Mouse (Mus musculus): ENCODE results near the gene Ptgs1. TPM values are rescaled to one million over a fixed set of nuclear protein-coding genes. Genes with fewer than 3 reads are reported as not detected.

Gene Ptgs1
- polyA plus RNA-seq, 1 experiment: 21.6 TPM

DNA sequence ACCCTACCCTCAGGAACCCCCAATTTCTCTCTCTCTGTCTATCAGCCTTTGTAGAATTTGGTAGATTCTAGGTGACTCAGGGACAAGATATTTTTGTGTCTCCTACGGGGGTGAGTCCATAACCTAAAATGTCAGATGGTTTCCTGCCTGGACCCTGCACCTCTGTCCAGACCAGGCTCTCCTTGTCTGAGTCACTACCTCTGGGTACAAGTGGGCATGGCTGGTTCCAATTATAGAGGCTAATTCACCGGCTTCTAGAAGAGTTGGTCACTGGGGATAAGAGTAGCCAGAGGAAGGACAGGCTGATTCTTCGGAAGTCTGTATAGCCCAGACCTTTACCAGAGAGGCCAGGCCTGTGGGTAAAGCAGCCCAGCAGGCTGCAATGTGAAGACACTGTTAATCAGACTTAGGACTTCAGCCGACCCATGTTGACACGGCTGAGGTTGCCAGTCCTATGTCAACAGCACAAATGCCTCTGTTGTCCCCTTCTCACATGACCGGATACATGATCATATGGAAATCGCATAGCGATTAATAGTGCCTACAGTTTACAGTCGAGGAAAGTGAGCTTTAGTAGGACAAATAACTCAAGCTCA is 13.2 kb downstream of the Ptgs1 start:
- no peak overlapping the region for H3K27ac ChIP-seq (ENCODE audit: insufficient read depth, low read depth, low read length)
- peaks cover 6% of the 10 kb centered on the region for H3K4me1 ChIP-seq (ENCODE audit: control insufficient read depth, insufficient read depth, low read length)
- no peak for TF ChIP-seq CTCF (IDR thresholded peaks at IDR 0.05; ENCODE audit: low read depth, low read length)
- TF ChIP-seq POLR2A (IDR thresholded peaks at IDR 0.05; ENCODE audit: borderline replicate concordance, low read depth, low read length): no peak
- H3K4me3 ChIP-seq (ENCODE audit: insufficient read depth, low read length): no peak overlapping the region

DNA sequence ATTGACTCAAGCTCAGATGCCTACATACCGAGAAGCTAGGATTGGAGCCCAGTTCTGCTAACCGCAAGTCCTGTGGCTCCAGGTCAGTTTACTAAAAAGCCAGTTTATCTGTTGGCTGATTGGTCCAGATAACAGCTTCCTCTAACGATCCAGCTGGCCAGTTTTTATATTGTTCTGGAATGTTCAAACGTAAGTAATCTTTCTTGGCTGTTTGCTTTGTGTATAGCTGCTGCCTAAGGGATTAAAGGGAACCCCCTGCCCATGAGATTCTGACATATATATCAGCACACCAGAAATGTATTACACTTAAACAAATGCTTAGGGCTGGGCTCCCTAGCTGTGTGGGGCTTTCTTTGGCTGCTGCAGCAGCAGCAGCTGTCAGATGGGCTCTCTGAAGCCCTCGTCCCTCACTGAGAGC is 13.7 kb downstream of the Ptgs1 start:
- Histone ChIP-seq H3K4me1 (ENCODE audit: control insufficient read depth, insufficient read depth, low read length) (peaks cover 6% of the 10 kb centered on the region), H3K27ac (ENCODE audit: insufficient read depth, low read depth, low read length) (no peak overlapping the region), H3K4me3 (ENCODE audit: insufficient read depth, low read length) (no peak overlapping the region)
- TF ChIP-seq POLR2A (IDR thresholded peaks at IDR 0.05; ENCODE audit: borderline replicate concordance, low read depth, low read length): no peak
- no peak for TF ChIP-seq CTCF (IDR thresholded peaks at IDR 0.05; ENCODE audit: low read depth, low read length)

DNA sequence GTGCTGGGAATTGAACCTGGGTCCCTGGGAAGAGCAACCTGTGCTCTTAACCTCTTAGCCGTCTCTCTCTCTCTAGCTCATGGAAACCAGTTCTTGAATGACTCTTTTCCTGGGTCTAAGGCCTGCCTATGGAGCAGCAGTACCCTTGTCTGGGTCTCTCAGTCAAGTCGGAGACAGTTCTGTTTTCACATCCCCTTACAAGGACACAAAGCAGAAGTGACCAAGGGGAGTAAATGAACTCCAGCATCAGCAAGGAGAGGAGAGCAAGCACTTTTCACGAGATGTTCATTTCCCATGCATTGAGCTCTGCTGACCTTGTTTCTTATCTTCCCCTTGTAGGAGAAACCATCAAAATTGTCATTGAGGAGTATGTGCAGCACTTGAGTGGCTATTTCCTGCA is 14.5 kb downstream of the Ptgs1 start:
- H3K27ac ChIP-seq (ENCODE audit: insufficient read depth, low read depth, low read length): no peak overlapping the region
- TF ChIP-seq POLR2A (IDR thresholded peaks at IDR 0.05; ENCODE audit: borderline replicate concordance, low read depth, low read length): no peak
- TF ChIP-seq CTCF (IDR thresholded peaks at IDR 0.05; ENCODE audit: low read depth, low read length): no peak
- H3K4me1 ChIP-seq (ENCODE audit: control insufficient read depth, insufficient read depth, low read length): peaks cover 6% of the 10 kb centered on the region
- no peak overlapping the region for H3K4me3 ChIP-seq (ENCODE audit: insufficient read depth, low read length)

DNA sequence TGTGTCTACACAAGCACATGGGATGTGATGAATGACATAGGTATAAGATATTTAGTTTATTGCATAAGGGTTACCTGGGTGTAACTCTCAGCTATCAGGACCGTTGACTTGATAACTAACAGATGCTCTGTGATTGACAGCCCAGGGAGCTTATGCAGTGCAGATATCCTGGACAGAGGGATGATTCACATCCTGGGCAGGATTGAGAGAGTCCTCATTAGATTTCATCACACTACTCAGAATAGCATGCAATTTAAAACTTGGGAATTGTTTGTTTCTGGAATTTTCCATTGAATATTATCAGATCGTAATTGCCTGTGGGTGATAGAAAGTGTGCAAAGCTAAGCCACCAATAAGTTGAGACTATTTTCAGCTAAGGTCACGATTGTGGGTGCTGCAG is 17.7 kb downstream of the Ptgs1 start:
- no peak for TF ChIP-seq POLR2A (IDR thresholded peaks at IDR 0.05; ENCODE audit: borderline replicate concordance, low read depth, low read length)
- TF ChIP-seq CTCF (IDR thresholded peaks at IDR 0.05; ENCODE audit: low read depth, low read length): no peak
- H3K27ac ChIP-seq (ENCODE audit: insufficient read depth, low read depth, low read length): no peak overlapping the region

DNA sequence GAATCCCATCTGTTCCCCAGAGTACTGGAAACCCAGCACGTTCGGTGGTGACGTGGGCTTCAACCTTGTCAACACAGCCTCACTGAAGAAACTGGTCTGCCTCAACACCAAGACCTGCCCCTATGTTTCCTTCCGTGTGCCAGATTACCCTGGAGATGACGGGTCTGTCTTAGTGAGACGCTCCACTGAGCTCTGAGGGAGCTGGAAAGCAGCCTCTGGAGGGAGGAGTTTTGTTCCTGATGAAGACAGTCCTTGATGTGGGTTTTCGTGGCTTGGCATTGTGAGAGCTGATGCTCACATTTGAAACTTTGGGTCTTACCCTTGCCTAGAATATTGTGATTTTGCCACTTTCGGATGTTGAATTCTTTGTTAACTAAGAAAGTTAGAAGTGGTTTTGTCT is 20.9 kb downstream of the Ptgs1 start:
- Histone ChIP-seq H3K27ac (ENCODE audit: insufficient read depth, low read depth, low read length) (no peak overlapping the region), H3K4me3 (ENCODE audit: insufficient read depth, low read length) (no peak overlapping the region), H3K4me1 (ENCODE audit: control insufficient read depth, insufficient read depth, low read length) (no peaks in the 10 kb centered on the region)
- no peak for TF ChIP-seq POLR2A (IDR thresholded peaks at IDR 0.05; ENCODE audit: borderline replicate concordance, low read depth, low read length)
- no peak for TF ChIP-seq CTCF (IDR thresholded peaks at IDR 0.05; ENCODE audit: low read depth, low read length)

More for the DNA sequence above, 17.7 kb downstream of the Ptgs1 start:
- no peak overlapping the region for H3K4me3 ChIP-seq (ENCODE audit: insufficient read depth, low read length)
- peaks cover 6% of the 10 kb centered on the region for H3K4me1 ChIP-seq (ENCODE audit: control insufficient read depth, insufficient read depth, low read length)

DNA sequence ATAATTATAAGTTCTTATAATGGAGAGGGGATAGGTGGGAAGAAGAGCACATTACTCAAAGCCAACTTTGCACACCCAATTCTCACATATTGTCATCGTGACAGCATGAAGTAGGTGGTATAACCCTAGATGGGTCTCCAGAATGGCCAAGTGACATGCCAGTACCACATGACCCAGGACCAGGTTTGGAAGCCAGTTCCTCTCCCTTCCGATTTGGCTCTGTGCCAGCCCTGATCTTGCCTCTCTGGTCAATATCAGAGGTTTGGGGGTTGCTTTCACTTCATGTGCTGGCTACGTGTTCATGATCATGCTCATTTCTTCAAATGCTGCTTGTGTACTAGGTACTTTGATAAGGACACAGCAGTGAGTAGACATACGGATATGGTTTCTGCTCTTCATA is 22.3 kb downstream of the Ptgs1 start:
- no peaks in the 10 kb centered on the region for H3K4me1 ChIP-seq (ENCODE audit: control insufficient read depth, insufficient read depth, low read length)
- no peak overlapping the region for H3K4me3 ChIP-seq (ENCODE audit: insufficient read depth, low read length)
- H3K27ac ChIP-seq (ENCODE audit: insufficient read depth, low read depth, low read length): no peak overlapping the region
- TF ChIP-seq POLR2A (IDR thresholded peaks at IDR 0.05; ENCODE audit: borderline replicate concordance, low read depth, low read length) (no peak), CTCF (IDR thresholded peaks at IDR 0.05; ENCODE audit: low read depth, low read length) (no peak)

DNA sequence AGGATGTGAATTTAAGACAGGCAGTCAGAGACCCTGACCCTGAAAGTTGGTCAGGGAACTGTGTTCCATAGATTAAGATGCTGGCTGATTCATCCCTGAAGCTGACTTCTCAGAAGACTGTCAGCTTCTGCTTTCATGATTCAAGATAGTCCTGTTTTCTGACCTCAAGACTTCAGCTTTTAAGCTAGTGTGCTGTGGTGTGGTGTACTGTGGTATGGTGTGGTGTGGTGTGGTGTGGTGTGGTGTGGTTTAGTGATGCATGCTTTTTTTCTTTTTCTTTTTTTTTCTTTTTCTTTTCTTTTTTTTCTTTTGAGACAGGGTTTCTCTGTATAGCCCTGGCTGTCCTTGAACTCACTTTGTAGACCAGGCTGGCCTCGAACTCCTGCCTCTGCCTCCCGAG is 24.2 kb downstream of the Ptgs1 start:
- no peak overlapping the region for H3K27ac ChIP-seq (ENCODE audit: insufficient read depth, low read depth, low read length)
- no peak overlapping the region for H3K4me3 ChIP-seq (ENCODE audit: insufficient read depth, low read length)

DNA sequence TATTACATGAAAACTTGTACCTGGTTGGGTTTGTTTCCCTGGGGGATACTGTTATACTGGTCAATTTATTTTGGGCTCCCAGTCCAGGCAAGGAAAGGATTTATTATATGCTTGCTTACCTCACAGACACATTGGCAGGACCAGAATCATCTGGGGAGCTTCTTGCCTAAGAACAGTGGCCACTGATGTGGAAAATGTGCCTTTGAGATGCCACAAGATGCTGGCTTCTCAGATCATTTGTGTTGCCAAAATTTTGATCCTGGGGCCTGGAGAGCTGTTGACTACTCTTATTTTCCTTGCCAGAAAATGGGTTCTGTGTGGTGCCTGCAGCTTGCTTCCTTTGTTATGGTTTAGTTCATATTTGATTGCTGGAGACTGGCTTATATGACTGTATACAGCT is 26.7 kb downstream of the Ptgs1 start:
- no peaks in the 10 kb centered on the region for H3K4me1 ChIP-seq (ENCODE audit: control insufficient read depth, insufficient read depth, low read length)
- no peak overlapping the region for H3K27ac ChIP-seq (ENCODE audit: insufficient read depth, low read depth, low read length)
- no peak overlapping the region for H3K4me3 ChIP-seq (ENCODE audit: insufficient read depth, low read length)
- TF ChIP-seq POLR2A (IDR thresholded peaks at IDR 0.05; ENCODE audit: borderline replicate concordance, low read depth, low read length) (no peak), CTCF (IDR thresholded peaks at IDR 0.05; ENCODE audit: low read depth, low read length) (no peak)

More for the DNA sequence above, 24.2 kb downstream of the Ptgs1 start:
- H3K4me1 ChIP-seq (ENCODE audit: control insufficient read depth, insufficient read depth, low read length): no peaks in the 10 kb centered on the region
- no peak for TF ChIP-seq POLR2A (IDR thresholded peaks at IDR 0.05; ENCODE audit: borderline replicate concordance, low read depth, low read length)
- TF ChIP-seq CTCF (IDR thresholded peaks at IDR 0.05; ENCODE audit: low read depth, low read length): no peak

DNA sequence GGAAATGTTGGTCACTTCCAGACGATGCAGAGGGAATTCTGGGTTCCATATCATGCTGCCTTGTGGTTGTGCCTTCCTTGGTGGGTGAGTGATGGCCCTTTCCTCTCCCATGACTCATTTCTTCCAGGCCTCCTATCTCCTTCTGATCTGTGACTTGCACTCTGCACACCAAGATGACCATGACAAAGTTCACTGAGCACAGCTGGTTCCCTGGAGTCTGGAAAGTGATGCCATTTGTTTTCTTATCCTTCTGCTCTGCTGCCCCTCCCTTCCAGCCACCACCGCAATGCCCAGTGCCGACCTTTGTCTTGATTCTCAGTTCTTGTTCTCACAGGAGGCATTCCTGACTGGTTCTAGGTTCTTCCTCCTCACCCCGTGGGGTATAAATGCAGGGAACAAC is 29.2 kb downstream of the Ptgs1 start:
- Histone ChIP-seq H3K27ac (ENCODE audit: insufficient read depth, low read depth, low read length) (no peak overlapping the region), H3K4me3 (ENCODE audit: insufficient read depth, low read length) (no peak overlapping the region), H3K4me1 (ENCODE audit: control insufficient read depth, insufficient read depth, low read length) (no peaks in the 10 kb centered on the region)
- no peak for TF ChIP-seq CTCF (IDR thresholded peaks at IDR 0.05; ENCODE audit: low read depth, low read length)
- TF ChIP-seq POLR2A (IDR thresholded peaks at IDR 0.05; ENCODE audit: borderline replicate concordance, low read depth, low read length): no peak

DNA sequence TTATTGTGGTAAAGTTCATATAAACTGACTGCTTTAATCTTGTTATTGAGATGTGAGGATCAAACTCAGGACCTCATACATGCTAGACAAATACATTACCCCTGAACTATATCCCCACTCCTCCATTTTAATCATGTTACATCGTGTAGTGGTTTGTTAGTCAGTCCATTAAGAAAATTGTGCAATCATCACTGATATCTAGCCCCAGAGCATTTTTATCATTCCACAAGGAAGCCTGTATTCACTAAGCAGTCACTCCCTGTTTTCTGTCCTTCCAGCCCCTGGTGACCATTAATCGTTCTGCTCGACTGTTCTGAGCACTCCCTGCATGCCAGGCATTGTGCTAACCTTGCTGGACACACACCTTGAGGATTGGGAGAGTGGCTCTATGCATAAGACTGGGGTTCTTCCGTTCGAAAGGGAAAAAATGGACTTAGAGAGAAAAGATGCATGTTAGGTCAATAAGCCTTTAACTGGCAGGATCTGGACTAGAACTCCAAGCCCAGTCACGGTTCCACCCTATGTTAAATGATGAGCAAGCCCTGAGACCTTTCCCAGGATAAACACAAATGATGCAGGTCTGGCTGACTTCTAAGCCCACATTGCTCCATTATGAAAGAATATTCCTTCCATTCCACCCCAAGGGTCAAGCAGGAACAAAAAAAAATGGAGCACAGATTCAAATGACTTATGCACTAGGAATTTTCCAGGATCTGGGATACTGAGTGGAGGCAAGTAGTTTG is 29.7 kb downstream of the Ptgs1 start:
- no peak for TF ChIP-seq POLR2A (IDR thresholded peaks at IDR 0.05; ENCODE audit: borderline replicate concordance, low read depth, low read length)
- no peak for TF ChIP-seq CTCF (IDR thresholded peaks at IDR 0.05; ENCODE audit: low read depth, low read length)
- H3K4me1 ChIP-seq (ENCODE audit: control insufficient read depth, insufficient read depth, low read length): no peaks in the 10 kb centered on the region
- H3K4me3 ChIP-seq (ENCODE audit: insufficient read depth, low read length): no peak overlapping the region
- H3K27ac ChIP-seq (ENCODE audit: insufficient read depth, low read depth, low read length): no peak overlapping the region

Measured in bone marrow macrophage, adult 2 months (primary cell).